In genomic region chr17:31034165-31034564, GRCm38 (mm10) we compare ENCODE assay signal across 9 mouse cellular contexts. TPM values are rescaled to one million over a fixed set of nuclear protein-coding genes. Genes with fewer than 3 reads are reported as not detected.
DNase-seq lines count a peak whose midpoint lies in the region; ATAC-seq lines count a peak whose summit lies in the region.
"Had no signal": no experiment of that assay in that cellular context is flagged by ENCODE, and none has a peak within 500 bp of the region (broad histone marks: within the 10 kb centered on the region; RNA-seq: fewer than 3 reads in every experiment).

No protein-coding gene starts in this region.

- no peaks in the 10 kb centered on the region for H3K9me3 ChIP-seq in midbrain, embryonic 11.5 days (ENCODE audit: control insufficient read depth, low read length)
- H3K9me3 ChIP-seq in midbrain, embryonic 15.5 days: no peaks in the 10 kb centered on the region
- H3K9me3 ChIP-seq in forebrain, embryonic 16.5 days (ENCODE audit: control insufficient read depth, low read length): no peaks in the 10 kb centered on the region
- H3K9me3 ChIP-seq in liver, embryonic 12.5 days (replicated peaks): peaks cover 3% of the 10 kb centered on the region; the same call in 1 of the 2 replicates
- H3K9me3 ChIP-seq: lung, embryonic 15.5 days had no signal

- H3K4me3 ChIP-seq in midbrain, embryonic 11.5 days (ENCODE audit: low read depth, low read length): no peak overlapping the region
- no peak overlapping the region for H3K4me3 ChIP-seq in midbrain, embryonic 15.5 days
- H3K4me3 ChIP-seq in forebrain, embryonic 16.5 days (replicated peaks; ENCODE audit: low read length): no peak overlapping the region
- H3K4me3 ChIP-seq in liver, embryonic 12.5 days: peak overlapping the region; percentile 18
- H3K4me3 ChIP-seq: lung, embryonic 15.5 days had no signal

- WGBS in midbrain, embryonic 11.5 days: 52% methylated on average over 5 of the region's 5 CpGs
- 40% methylated on average over 5 of the region's 5 CpGs for WGBS in midbrain, embryonic 15.5 days
- WGBS in forebrain, embryonic 16.5 days: 35% methylated on average over 5 of the region's 5 CpGs
- 9% methylated on average over 5 of the region's 5 CpGs for WGBS in liver, embryonic 12.5 days (ENCODE audit: insufficient replicate concordance)

- ATAC-seq in midbrain, embryonic 11.5 days (ENCODE audit: low FRiP score): no peak
- no peak for ATAC-seq in midbrain, embryonic 15.5 days (replicated peaks)
- ATAC-seq in forebrain, embryonic 16.5 days: peak; percentile 59
- peak; percentile 97 for ATAC-seq in liver, embryonic 12.5 days

- no peak overlapping the region for H3K4me2 ChIP-seq in midbrain, embryonic 11.5 days
- no peak overlapping the region for H3K4me2 ChIP-seq in midbrain, embryonic 15.5 days
- H3K4me2 ChIP-seq in forebrain, embryonic 16.5 days (ENCODE audit: low read length): no peak overlapping the region
- H3K4me2 ChIP-seq in liver, embryonic 12.5 days: peak overlapping the region; percentile 63
- H3K4me2 ChIP-seq: lung, embryonic 15.5 days had no signal

- no peaks in the 10 kb centered on the region for H3K36me3 ChIP-seq in midbrain, embryonic 11.5 days (ENCODE audit: control insufficient read depth, insufficient read depth, low read length)
- H3K36me3 ChIP-seq in midbrain, embryonic 15.5 days (replicated peaks): no peaks in the 10 kb centered on the region
- no peaks in the 10 kb centered on the region for H3K36me3 ChIP-seq in forebrain, embryonic 16.5 days (ENCODE audit: control insufficient read depth, insufficient read depth)
- H3K36me3 ChIP-seq in liver, embryonic 12.5 days: no peaks in the 10 kb centered on the region
- H3K36me3 ChIP-seq: lung, embryonic 15.5 days had no signal

- H3K4me1 ChIP-seq in midbrain, embryonic 11.5 days (ENCODE audit: control insufficient read depth, insufficient read depth, low read length): no peaks in the 10 kb centered on the region
- peaks cover 18% of the 10 kb centered on the region for H3K4me1 ChIP-seq in midbrain, embryonic 15.5 days
- peaks cover 12% of the 10 kb centered on the region for H3K4me1 ChIP-seq in forebrain, embryonic 16.5 days (replicated peaks; ENCODE audit: control insufficient read depth, insufficient read depth, low read length)
- peaks cover 64% of the 10 kb centered on the region for H3K4me1 ChIP-seq in liver, embryonic 12.5 days
- H3K4me1 ChIP-seq: lung, embryonic 15.5 days had no signal

- H3K27me3 ChIP-seq in midbrain, embryonic 11.5 days (ENCODE audit: control insufficient read depth, insufficient read depth, low read length): no peaks in the 10 kb centered on the region
- no peaks in the 10 kb centered on the region for H3K27me3 ChIP-seq in midbrain, embryonic 15.5 days (replicated peaks)
- H3K27me3 ChIP-seq in forebrain, embryonic 16.5 days (replicated peaks; ENCODE audit: control insufficient read depth, insufficient read depth, low read length): no peaks in the 10 kb centered on the region
- H3K27me3 ChIP-seq in liver, embryonic 12.5 days (replicated peaks): peaks cover 8% of the 10 kb centered on the region; the same call in 1 of the 2 replicates
- H3K27me3 ChIP-seq: lung, embryonic 15.5 days had no signal

- H3K9ac ChIP-seq in midbrain, embryonic 11.5 days (ENCODE audit: low read length): no peak overlapping the region
- no peak overlapping the region for H3K9ac ChIP-seq in midbrain, embryonic 15.5 days
- no peak overlapping the region for H3K9ac ChIP-seq in forebrain, embryonic 16.5 days (replicated peaks; ENCODE audit: low read depth, low read length)
- peak overlapping the region; percentile 57 for H3K9ac ChIP-seq in liver, embryonic 12.5 days
- H3K9ac ChIP-seq: lung, embryonic 15.5 days had no signal

- H3K27ac ChIP-seq in midbrain, embryonic 11.5 days (ENCODE audit: low read depth, low read length): no peak overlapping the region
- no peak overlapping the region for H3K27ac ChIP-seq in midbrain, embryonic 15.5 days
- no peak overlapping the region for H3K27ac ChIP-seq in forebrain, embryonic 16.5 days (ENCODE audit: low read length)
- H3K27ac ChIP-seq in liver, embryonic 12.5 days: peak overlapping the region; percentile 87
- H3K27ac ChIP-seq: lung, embryonic 15.5 days had no signal

- peak; percentile 83 for DNase-seq in midbrain, embryonic 11.5 days (ENCODE audit: low spot score, missing footprints)
- peak; percentile 65 for DNase-seq in thymus, postnatal 14 days
- no peak for DNase-seq in cerebellum, adult 18-20 months
- no peak for DNase-seq in urinary bladder, postnatal 14 days (ENCODE audit: low spot score)
- DNase-seq in kidney, adult 18-20 months: no peak

RNA-seq across cellular contexts. Expression of gene Abcg1, which starts 23.3 kb away (rescaled TPM):
- 10.4 TPM in 2 replicates for polyA plus RNA-seq in midbrain, embryonic 11.5 days (2014; fragmentation: Nextera tagmentation; extraction: Ambion mirVana)
- polyA plus RNA-seq in midbrain, embryonic 15.5 days (2015; fragmentation: Nextera tagmentation; extraction: Ambion mirVana): 22.6 and 23.8 TPM in 2 replicates
- polyA plus RNA-seq in forebrain, embryonic 16.5 days (2015; fragmentation: Nextera tagmentation; extraction: Ambion mirVana): 19.3 and 20.4 TPM in 2 replicates
- 5.4 and 5.5 TPM in 2 replicates for polyA plus RNA-seq in liver, embryonic 12.5 days (2016; fragmentation: Nextera tagmentation; extraction: Ambion mirVana)

Comparison
In these comparisons a context has a peak if more than half of its experiments do, and no peak if none do; other contexts are left out.
1. ATAC-seq: peak in forebrain, embryonic 16.5 days (single experiment) and liver, embryonic 12.5 days (single experiment); none in midbrain, embryonic 11.5 days (single experiment) and midbrain, embryonic 15.5 days (single experiment).
2. DNase-seq: peak in midbrain, embryonic 11.5 days (single experiment) and thymus, postnatal 14 days (single experiment); none in cerebellum, adult 18-20 months (0 of 2), urinary bladder, postnatal 14 days (single experiment) and kidney, adult 18-20 months (single experiment).